Mouse (Mus musculus): ENCODE measurements around the gene Traf2.
"Not testable (repeated sequence)": the region's sequence is repeated elsewhere in the genome, so short reads cannot be mapped to it uniquely, and the experiment has no call there.

DNA sequence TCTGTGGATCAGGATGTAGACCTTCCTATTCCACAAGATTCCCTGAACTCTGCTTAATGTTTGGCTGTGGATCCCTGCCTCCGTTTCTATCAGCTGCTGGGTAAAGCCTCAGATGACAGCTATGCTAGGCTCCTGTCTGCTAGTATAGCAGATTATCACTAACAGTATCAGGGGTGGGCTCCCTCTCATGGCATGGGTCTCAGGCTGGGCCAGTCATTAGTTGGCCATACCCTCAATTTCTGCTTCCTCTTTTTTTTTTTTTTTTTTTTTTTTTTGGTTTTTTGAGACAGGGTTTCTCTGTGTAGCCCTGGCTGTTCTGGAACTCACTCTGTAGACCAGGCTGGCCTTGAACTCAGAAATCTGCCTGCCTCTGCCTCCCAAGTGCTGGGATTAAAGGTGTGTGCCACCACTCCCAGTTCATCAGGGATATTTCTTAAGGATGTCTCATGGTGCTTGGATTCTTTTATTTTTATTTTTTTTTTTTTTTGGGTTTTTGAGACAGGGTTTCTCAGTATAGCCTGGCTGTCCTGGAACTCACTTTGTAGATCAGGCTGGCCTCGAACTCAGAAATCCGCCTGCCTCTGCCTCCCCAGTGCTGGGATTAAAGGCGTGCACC, 6.5 kb upstream of the Traf2 start:
- not testable (repeated sequence) for TF ChIP-seq POLR2A (IDR thresholded peaks at IDR 0.05; ENCODE audit: borderline replicate concordance, low read depth, low read length); CTCF (IDR thresholded peaks at IDR 0.05; ENCODE audit: low read depth, low read length)
